Mouse (Mus musculus) spleen, adult 10 weeks (tissue): Measurements from ENCODE around the gene Ssty1. TPM values are rescaled to one million over a fixed set of nuclear protein-coding genes. Genes with fewer than 3 reads are reported as not detected.

Source experiments
- polyA plus RNA-seq: library from polyadenylated mRNA; stranded (reverse); fragments of 350-450 nt; fragmentation: Illumina TruSeq; extraction: RNeasy Lipid Tissue Mini Kit (QIAGEN cat#74804); gene quantifications from one replicate; pipeline ENCODE4 v1.2.3, GENCODE M21; 2015; ENCODE audit warnings: low replicate concordance; ENCODE audit not compliant: insufficient read depth

Gene Ssty1
- not detected for polyA plus RNA-seq

DNA sequence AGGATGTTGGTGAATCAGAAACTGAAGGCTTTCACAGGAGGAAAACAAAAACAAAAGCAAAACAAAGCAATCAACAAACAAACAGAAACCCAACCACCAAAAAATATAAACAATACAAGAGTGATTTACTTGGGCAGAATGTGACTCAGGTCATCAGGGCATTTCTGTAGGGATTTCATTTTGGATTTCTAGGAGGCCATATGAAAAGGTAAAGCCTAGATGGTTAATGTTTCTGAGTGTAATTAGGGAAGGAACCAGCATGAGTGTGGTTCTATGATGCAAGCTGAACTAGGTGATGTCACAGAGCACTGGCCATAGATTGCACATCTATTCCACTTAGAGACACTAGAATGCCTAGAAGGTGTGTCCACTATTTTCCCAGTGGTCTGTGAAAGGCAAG, at the start of gene Ssty1:
Gene Ssty1, plus strand, starts transcription at position 301 of the 400 bp plus-strand sequence.

DNA sequence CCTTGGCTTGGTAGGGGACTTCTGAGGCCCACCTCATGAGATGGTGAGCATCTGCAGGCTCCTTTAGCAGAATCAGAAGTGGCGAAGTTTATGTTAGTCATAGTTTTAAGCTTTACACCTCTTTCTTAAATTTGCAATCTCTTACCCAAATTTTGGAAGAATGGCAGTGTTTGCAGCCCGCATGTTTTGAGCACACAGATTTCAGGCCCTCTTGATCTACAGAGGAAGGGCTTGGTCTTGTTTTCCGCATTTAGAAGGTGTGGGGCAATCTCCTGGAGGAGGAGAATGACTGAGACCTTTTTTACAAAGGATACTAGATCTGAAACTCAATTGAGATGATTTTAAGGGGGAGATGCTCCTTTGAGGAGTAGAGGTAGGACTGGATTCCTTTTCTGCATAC, 27.2 kb upstream of the Ssty1 start, which contains the start of gene Gm21764:
Gene Gm21764, minus strand, starts transcription at position 101 of the 400 bp plus-strand sequence.

Other genes starting within 250 kb of the Ssty1 start
- gene Gm21904, start 242.8 kb upstream of the Ssty1 start, polyA plus RNA-seq = not detected
- gene Gm20772, start 214.4 kb upstream of the Ssty1 start, polyA plus RNA-seq = not detected
- not detected for gene Gm20831, start 214.4 kb upstream of the Ssty1 start, polyA plus RNA-seq
- not detected for gene Srsy, start 151.8 kb upstream of the Ssty1 start, polyA plus RNA-seq
- not detected for gene Gm21764, start 27.3 kb upstream of the Ssty1 start, polyA plus RNA-seq